Mouse (Mus musculus) forebrain, embryonic 11.5 days (tissue): ENCODE measurements around the gene Hoxb5. TPM values are rescaled to one million over a fixed set of nuclear protein-coding genes. Genes with fewer than 3 reads are reported as not detected.

Experiments
- ATAC-seq: fragments of 200-750 bp; cut with Nextera tagmentation; replicated peaks from 2 replicates; pipeline ENCODE4 v1.8.0; 2017; ENCODE audit warnings: moderate TSS enrichment; ENCODE audit not compliant: low FRiP score
- DNase-seq: peaks from one replicate; pipeline ENCODE4 v3.0.0-alpha.2; 2017; ENCODE audit warnings: low spot score
- H3K27ac ChIP-seq: fragments of 300-500 bp; sonication (generic); 2 replicates; pipeline ENCODE4 v1.5.1; 2014; ENCODE audit warnings: low read depth, low read length
- H3K27me3 ChIP-seq: fragments of 300-500 bp; sonication (generic); 2 replicates; pipeline ENCODE4 v1.6.1; 2014; ENCODE audit warnings: mild to moderate bottlenecking, low read length, mixed read lengths; ENCODE audit not compliant: control insufficient read depth, insufficient read depth
- H3K36me3 ChIP-seq: fragments of 300-500 bp; sonication (generic); 2 replicates; pipeline ENCODE4 v1.6.1; 2014; ENCODE audit warnings: mild to moderate bottlenecking, low read length, moderate library complexity, mixed read lengths; ENCODE audit not compliant: control insufficient read depth, insufficient read depth
- H3K4me1 ChIP-seq: fragments of 300-500 bp; sonication (generic); replicated peaks from 2 replicates; pipeline ENCODE4 v1.6.1; 2014; ENCODE audit warnings: low read length, mixed read lengths; ENCODE audit not compliant: control insufficient read depth, insufficient read depth
- H3K4me2 ChIP-seq: fragments of 300-500 bp; sonication (generic); 2 replicates; pipeline ENCODE4 v1.6.1; 2014; ENCODE audit warnings: low read depth, mild to moderate bottlenecking, low read length, moderate library complexity, mixed read lengths; ENCODE audit not compliant: severe bottlenecking
- H3K4me3 ChIP-seq: fragments of 300-500 bp; sonication (generic); 2 replicates; pipeline ENCODE4 v1.5.1; 2014; ENCODE audit warnings: low read depth, low read length
- H3K9ac ChIP-seq: fragments of 300-500 bp; sonication (generic); 2 replicates; pipeline ENCODE4 v1.6.1; 2014; ENCODE audit warnings: low read length
- H3K9me3 ChIP-seq: fragments of 300-500 bp; sonication (generic); 2 replicates; pipeline ENCODE4 v1.6.1; 2016; ENCODE audit warnings: low read length, mixed read lengths; ENCODE audit not compliant: control insufficient read depth
- WGBS: fragments of 180-500 bp; shearing (Covaris S2); extraction: QIAGEN DNeasy Blood & Tissue Kit; methylation state at CpG from one replicate; pipeline ENCODE4 v1.1.7; 2014; 5-methylcytosine and 5-hydroxymethylcytosine counted together
- polyA plus RNA-seq: library from polyadenylated mRNA; unstranded; fragments of >200 nt; fragmentation: Nextera tagmentation; extraction: Ambion mirVana; gene quantifications from 2 replicates; pipeline ENCODE4 v1.2.1, GENCODE M21; 2014

The Hoxb5 gene
- polyA plus RNA-seq, 1 experiment from 2014 or later: not detected

DNA sequence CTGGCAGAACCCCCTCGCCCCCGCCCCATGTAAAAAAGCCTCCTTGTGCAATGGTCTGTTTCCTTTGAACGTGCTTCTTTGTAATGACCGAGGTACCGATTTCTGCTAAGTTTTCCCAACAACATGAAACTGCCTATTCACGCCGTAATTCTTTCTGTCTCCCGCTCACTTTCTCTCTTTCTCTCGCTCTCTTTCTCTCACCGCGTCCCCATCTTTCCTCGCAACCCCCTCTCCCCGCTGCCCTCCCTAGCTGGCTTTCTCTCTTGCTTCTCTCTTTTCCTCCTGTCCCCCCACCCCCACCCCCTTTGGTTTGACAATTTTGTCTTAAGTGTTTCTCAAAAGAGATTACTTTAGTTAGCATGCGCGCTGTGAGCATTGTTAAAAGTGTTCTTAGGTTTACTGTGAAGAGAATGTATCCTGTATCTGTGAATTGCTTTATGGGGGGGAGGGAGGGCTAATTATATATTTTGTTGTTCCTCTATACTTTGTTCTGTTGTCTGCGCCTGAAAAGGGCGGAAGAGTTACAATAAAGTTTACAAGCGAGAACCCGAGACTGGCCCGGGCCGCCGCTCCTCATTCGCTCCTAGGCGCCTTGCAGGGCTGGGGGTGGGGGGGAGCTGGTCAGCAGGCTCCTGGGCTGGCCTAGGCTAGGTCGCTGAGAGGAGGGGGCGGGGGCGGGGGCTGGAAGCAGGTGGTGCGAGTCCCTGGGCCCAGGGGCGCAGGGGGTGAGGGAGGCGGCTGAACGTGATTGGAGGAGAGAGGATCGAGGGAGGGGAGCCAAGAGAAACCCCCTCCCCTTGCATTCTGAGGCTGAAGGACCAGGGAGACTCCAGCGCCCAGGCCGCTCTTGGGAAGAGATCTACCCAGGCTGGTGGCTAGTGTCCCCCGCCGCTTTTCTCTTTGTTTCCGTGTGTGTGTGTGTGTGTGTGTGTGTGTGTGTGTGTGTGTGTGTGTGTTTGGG is 18.1 kb upstream of the Hoxb5 start:
- H3K36me3 ChIP-seq: no peaks in the 10 kb centered on the region
- WGBS: under 1% methylated on average over 31 of the region's 37 CpGs
- no peak overlapping the region for H3K4me3 ChIP-seq
- H3K9ac ChIP-seq: no peak overlapping the region
- H3K27me3 ChIP-seq: peaks cover 99% of the 10 kb centered on the region
- no peaks in the 10 kb centered on the region for H3K9me3 ChIP-seq
- no peak overlapping the region for H3K27ac ChIP-seq
- H3K4me1 ChIP-seq: no peaks in the 10 kb centered on the region; the same call in none of the 2 replicates
- H3K4me2 ChIP-seq: no peak overlapping the region
- ATAC-seq: no peak
- DNase-seq: no peak

GRCm38 (mm10) chr11:96285771-96286738 is 17.1 kb upstream of the Hoxb5 start, which contains the start of gene Hoxb7:
Gene Hoxb7, plus strand, starts transcription at chr11:96286623.
- Histone ChIP-seq H3K4me3 (peak within 1 kb of the TSS; percentile 11; the same call in 1 of the 2 replicates), H3K9ac (no peak within 1 kb of the TSS), H3K27ac (no peak within 1 kb of the TSS), H3K4me1 (no peaks in the 10 kb centered on the region; the same call in none of the 2 replicates), H3K4me2 (0 out of 2 replicates have a peak within 1 kb of the TSS, but pooled peaks have one; percentile 24), H3K27me3 (peaks cover 99% of the 10 kb centered on the region), H3K36me3 (no peaks in the 10 kb centered on the region), H3K9me3 (no peaks in the 10 kb centered on the region)
- WGBS: 2% methylated on average over 43 of the region's 43 CpGs
- no peak for ATAC-seq
- no peak for DNase-seq

GRCm38 (mm10) chr11:96286739-96287385 is 16.3 kb upstream of the Hoxb5 start:
- Histone ChIP-seq H3K4me3 (peak overlapping the region; percentile 11; the same call in 1 of the 2 replicates), H3K4me1 (no peaks in the 10 kb centered on the region; the same call in none of the 2 replicates), H3K9me3 (no peaks in the 10 kb centered on the region), H3K27ac (no peak overlapping the region), H3K36me3 (no peaks in the 10 kb centered on the region), H3K9ac (no peak overlapping the region), H3K4me2 (0 out of 2 replicates have a peak overlapping the region, but pooled peaks have one; percentile 24), H3K27me3 (peaks cover 96% of the 10 kb centered on the region)
- WGBS: under 1% methylated on average over 55 of the region's 55 CpGs
- ATAC-seq (no peak), DNase-seq (no peak)

DNA sequence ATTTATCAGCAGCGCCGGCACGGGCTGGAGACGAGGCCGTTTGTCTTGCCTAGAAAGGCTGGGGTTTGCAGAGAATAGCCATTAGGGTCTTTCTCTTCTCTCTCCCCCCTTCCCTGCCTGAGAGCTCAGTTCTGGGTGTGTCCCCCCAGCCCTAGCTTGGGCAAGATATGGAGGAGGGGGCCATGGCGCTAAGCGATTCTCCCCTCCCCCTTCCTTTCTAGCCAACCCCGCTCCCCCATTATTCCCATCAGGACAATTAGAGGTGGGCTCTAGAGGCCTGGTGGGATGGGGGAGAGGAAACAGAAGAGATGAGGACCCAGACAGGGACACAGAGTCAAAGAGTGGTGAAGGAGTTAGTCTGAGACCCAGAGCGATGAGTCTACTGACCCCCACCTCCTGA is 15.7 kb upstream of the Hoxb5 start:
- H3K27me3 ChIP-seq: peaks cover 96% of the 10 kb centered on the region
- H3K27ac ChIP-seq: no peak overlapping the region
- ATAC-seq: no peak

DNA sequence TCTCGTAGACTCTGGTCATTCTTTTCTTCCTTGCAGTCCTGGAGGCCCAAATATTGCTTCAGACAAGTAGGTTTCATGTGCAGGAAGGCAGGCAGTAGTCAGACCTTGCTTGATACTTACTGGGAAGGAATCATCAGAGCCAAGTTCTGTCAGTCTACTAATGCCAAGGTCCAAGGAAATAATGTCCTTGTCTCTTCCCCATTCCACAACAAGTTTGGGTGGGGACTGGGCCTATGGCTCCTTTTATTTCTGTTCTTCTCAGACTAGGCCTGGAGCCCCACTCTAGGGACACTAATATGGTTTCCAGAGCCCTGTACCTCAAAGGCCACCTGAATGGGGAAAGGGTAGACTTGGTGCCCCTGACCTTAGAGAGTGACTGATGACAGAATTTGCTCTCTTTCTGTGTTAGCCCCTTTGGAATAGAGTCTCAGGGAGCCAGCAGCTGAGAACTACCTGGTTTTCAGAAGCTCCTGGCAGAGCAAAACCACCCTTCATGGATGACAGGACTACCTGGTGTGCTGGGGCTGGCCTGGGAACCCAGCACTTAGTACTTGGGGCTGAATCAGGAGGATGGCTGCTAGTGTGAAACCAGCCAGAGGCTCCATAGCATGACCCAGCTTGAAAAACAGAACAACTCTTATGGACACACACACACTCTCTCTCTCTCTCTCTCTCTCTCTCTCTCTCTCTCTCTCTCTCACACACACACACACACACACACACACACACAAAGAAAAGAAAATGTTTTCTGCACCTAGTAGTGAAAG is 14.5 kb upstream of the Hoxb5 start:
- Histone ChIP-seq H3K4me1 (no peaks in the 10 kb centered on the region; the same call in 1 of the 2 replicates), H3K9me3 (no peaks in the 10 kb centered on the region), H3K36me3 (no peaks in the 10 kb centered on the region), H3K27ac (no peak overlapping the region), H3K4me3 (no peak overlapping the region), H3K27me3 (peaks cover 96% of the 10 kb centered on the region), H3K4me2 (no peak overlapping the region), H3K9ac (no peak overlapping the region)
- 11% methylated on average over 1 of the region's 1 CpGs for WGBS
- DNase-seq (no peak), ATAC-seq (no peak)

More for the DNA sequence above, 15.7 kb upstream of the Hoxb5 start:
- Histone ChIP-seq H3K4me1 (no peaks in the 10 kb centered on the region; the same call in none of the 2 replicates), H3K9me3 (no peaks in the 10 kb centered on the region), H3K4me2 (no peak overlapping the region), H3K36me3 (no peaks in the 10 kb centered on the region), H3K9ac (no peak overlapping the region), H3K4me3 (no peak overlapping the region)
- no peak for DNase-seq
- 4% methylated on average over 9 of the region's 9 CpGs for WGBS

DNA sequence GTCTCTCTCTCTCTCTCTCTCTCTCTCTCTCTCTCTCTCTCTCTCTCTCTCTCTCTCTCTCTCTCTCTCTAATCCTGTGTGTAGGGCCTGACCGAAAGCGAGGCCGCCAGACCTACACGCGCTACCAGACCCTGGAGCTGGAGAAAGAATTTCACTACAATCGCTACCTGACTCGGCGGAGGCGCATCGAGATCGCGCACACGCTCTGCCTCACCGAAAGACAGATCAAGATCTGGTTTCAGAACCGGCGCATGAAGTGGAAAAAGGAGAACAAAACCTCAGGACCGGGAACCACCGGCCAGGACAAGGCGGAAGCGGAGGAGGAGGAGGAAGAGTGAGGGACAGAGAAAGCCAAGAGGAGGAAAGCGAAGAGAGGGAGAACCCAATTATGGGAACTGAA is 13.8 kb upstream of the Hoxb5 start:
- DNase-seq: no peak
- H3K9ac ChIP-seq: no peak overlapping the region
- no peak overlapping the region for H3K27ac ChIP-seq
- no peak overlapping the region for H3K4me2 ChIP-seq
- H3K4me3 ChIP-seq: no peak overlapping the region
- no peak for ATAC-seq
- no peaks in the 10 kb centered on the region; the same call in 1 of the 2 replicates for H3K4me1 ChIP-seq
- H3K9me3 ChIP-seq: no peaks in the 10 kb centered on the region
- peaks cover 96% of the 10 kb centered on the region for H3K27me3 ChIP-seq
- no peaks in the 10 kb centered on the region for H3K36me3 ChIP-seq
- 1% methylated on average over 21 of the region's 21 CpGs for WGBS

DNA sequence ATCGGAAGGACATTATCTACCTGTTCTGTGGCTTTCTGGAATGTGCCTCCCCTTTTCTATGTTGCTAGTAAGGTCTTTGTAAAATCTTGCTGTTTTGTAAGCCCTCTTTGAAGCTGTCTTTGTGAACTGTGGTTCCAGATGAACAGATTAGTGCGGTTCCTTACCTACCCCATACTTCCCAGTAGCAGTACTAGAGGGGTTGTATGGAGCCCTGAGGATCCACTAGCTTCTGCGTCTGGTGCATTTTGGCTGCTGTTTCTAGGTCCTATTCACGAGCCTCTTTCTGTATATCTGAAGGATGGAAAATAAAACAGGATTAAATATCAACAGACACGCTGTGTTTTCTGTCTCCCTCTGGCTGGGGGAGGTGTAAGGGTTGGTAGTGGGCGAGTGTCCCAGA is 13.3 kb upstream of the Hoxb5 start:
- ATAC-seq (no peak), DNase-seq (no peak)
- Histone ChIP-seq H3K36me3 (no peaks in the 10 kb centered on the region), H3K27me3 (peaks cover 96% of the 10 kb centered on the region), H3K9me3 (no peaks in the 10 kb centered on the region), H3K4me3 (no peak overlapping the region), H3K9ac (no peak overlapping the region), H3K27ac (no peak overlapping the region), H3K4me2 (no peak overlapping the region), H3K4me1 (no peaks in the 10 kb centered on the region; the same call in 1 of the 2 replicates)
- 7% methylated on average over 6 of the region's 6 CpGs for WGBS
